Mouse (Mus musculus): Measurements from ENCODE around the gene Gm17617. TPM values are rescaled to one million over a fixed set of nuclear protein-coding genes. Genes with fewer than 3 reads are reported as not detected.
A peak's percentile ranks its signal among the peaks of the same experiment; 100 is the strongest.

Gene Gm17617
- total and polyA plus RNA-seq, 3 experiments, result not detected

DNA sequence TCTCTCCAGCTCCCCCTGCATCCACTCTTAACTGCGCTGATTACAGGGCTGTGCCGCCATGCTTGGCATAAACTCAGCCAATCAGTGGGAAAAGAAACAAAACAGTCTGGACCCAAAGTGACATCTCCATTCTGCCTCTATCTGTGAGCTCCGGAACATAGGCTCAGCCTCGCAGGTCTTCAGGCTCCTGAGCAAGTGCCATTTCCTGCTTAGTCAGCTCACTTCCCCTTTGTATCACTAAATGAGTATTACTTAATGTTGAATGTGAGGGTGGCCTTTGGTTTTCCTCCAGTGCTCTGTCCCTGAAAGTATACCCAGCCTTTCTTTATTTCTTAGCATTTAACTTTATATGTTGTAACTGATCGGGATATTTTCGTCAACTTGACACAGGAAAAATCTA lies 8.4 kb downstream of the Gm17617 start:
- TF ChIP-seq MAZ (IDR thresholded peaks at IDR 0.05; ENCODE audit: low read depth, low read length) (no peak), BHLHE40 (IDR thresholded peaks at IDR 0.05; ENCODE audit: borderline replicate concordance, low read depth, low read length) (no peak), ZKSCAN1 (IDR thresholded peaks at IDR 0.05; ENCODE audit: low read depth, low read length) (no peak), TCF12 (IDR thresholded peaks at IDR 0.05; ENCODE audit: low read depth, low read length) (no peak), ZC3H11A (IDR thresholded peaks at IDR 0.05; ENCODE audit: low read depth, low read length) (no peak), CTCF (IDR thresholded peaks at IDR 0.05 in 2 of 3, conservative IDR thresholded peaks at IDR 0.05 in 1 of 3; ENCODE audit: control insufficient read depth in 1 of 3, insufficient read depth in 1 of 3, low read depth in 2 of 3, low read length in 3 of 3, poor library complexity in 1 of 3, severe bottlenecking in 1 of 3) (no peak), JUND (IDR thresholded peaks at IDR 0.05; ENCODE audit: low read depth, low read length) (no peak), TBP (IDR thresholded peaks at IDR 0.05; ENCODE audit: low read depth, low read length) (no peak), POLR2AphosphoS5 (IDR thresholded peaks at IDR 0.05; ENCODE audit: borderline replicate concordance, low read depth, low read length) (no peak), GATA1 (IDR thresholded peaks at IDR 0.05; ENCODE audit: low read depth, low read length) (no peak), GABPA (IDR thresholded peaks at IDR 0.05; ENCODE audit: low read depth, low read length) (no peak), NRF1 (IDR thresholded peaks at IDR 0.05; ENCODE audit: insufficient read depth, low read depth, low read length, poor library complexity, severe bottlenecking) (no peak)
- peak; percentile 39 for DNase-seq (ENCODE audit: low read depth, low spot score)

DNA sequence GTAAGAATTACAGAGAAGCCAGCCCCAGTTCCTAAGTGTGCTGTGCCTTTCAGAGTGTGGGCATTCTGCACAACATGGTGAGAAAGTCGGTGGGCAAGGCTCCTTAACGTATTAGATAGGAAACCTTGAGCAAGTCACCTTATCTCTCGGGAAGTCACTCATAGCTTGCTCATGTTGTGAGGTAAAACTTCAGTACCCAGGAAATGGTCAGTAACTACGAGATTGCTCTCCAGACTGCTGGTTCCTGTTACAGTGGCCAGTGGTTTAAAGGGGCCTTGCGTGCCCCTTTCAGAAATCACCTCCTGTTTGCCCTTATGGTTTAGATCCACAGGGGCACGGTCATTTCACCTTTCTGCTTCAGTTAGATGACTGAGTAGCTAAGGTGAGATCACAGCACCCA lies 19.0 kb downstream of the Gm17617 start:
- no peak overlapping the region for H3K27ac ChIP-seq (ENCODE audit: control insufficient read depth, low read depth, low read length)
- H3K79me2 ChIP-seq (ENCODE audit: control insufficient read depth, insufficient read depth, low read length, poor library complexity), result peaks cover 2% of the 10 kb centered on the region; the same call in 1 of the 2 replicates
- no peak for DNase-seq (ENCODE audit: low read depth, low spot score)
- peaks cover 0 to 7% of the 10 kb centered on the region in 2 experiments; a peak in 2 of 4 replicates for H3K36me3 ChIP-seq (ENCODE audit: control insufficient read depth in 1 of 2, insufficient read depth in 2 of 2, low read length in 2 of 2)
- H3K4me3 ChIP-seq (ENCODE audit: control insufficient read depth in 1 of 2, insufficient read depth in 1 of 2, low read depth in 2 of 2, low read length in 2 of 2), result no peak overlapping the region
- no peaks in the 10 kb centered on the region for H3K27me3 ChIP-seq (ENCODE audit: control insufficient read depth in 1 of 2, insufficient read depth in 2 of 2, low read length in 2 of 2)
- no peak for TF ChIP-seq USF1 (IDR thresholded peaks at IDR 0.05; ENCODE audit: low read depth, low read length)
- no peak for TF ChIP-seq ELF1 (IDR thresholded peaks at IDR 0.05; ENCODE audit: low read depth, low read length)
- no peak for TF ChIP-seq CHD1 (IDR thresholded peaks at IDR 0.05; ENCODE audit: low read depth, low read length)
- no peak for TF ChIP-seq POLR2AphosphoS5 (IDR thresholded peaks at IDR 0.05; ENCODE audit: borderline replicate concordance, low read depth, low read length)
- no peak for TF ChIP-seq MAZ (IDR thresholded peaks at IDR 0.05; ENCODE audit: low read depth, low read length)
- TF ChIP-seq E2F4 (IDR thresholded peaks at IDR 0.05; ENCODE audit: borderline replicate concordance, low read depth, low read length), result no peak
- TF ChIP-seq SIN3A (IDR thresholded peaks at IDR 0.05; ENCODE audit: low read length), result no peak
- no peak for TF ChIP-seq MXI1 (IDR thresholded peaks at IDR 0.05; ENCODE audit: low read depth, low read length)
- TF ChIP-seq EP300 (IDR thresholded peaks at IDR 0.05; ENCODE audit: low read depth in 1 of 2, low read length in 2 of 2), result no peak
- TF ChIP-seq ETS1 (IDR thresholded peaks at IDR 0.05; ENCODE audit: low read depth, low read length), result no peak
- no peaks in the 10 kb centered on the region for H3K9me3 ChIP-seq (replicated peaks; ENCODE audit: insufficient read depth, low read length)
- no peaks in the 10 kb centered on the region for H3K4me1 ChIP-seq (ENCODE audit: control insufficient read depth in 1 of 2, insufficient read depth in 2 of 2, low read length in 2 of 2)
- no peak overlapping the region for H3K9ac ChIP-seq (ENCODE audit: control insufficient read depth, low read depth, low read length, poor library complexity, severe bottlenecking)

More for the DNA sequence above, 8.4 kb downstream of the Gm17617 start:
- no peak overlapping the region for H3K27ac ChIP-seq (ENCODE audit: control insufficient read depth, low read depth, low read length)
- peaks cover 0 to 16% of the 10 kb centered on the region in 2 experiments; a peak in 3 of 4 replicates for H3K36me3 ChIP-seq (ENCODE audit: control insufficient read depth in 1 of 2, insufficient read depth in 2 of 2, low read length in 2 of 2)
- no peak overlapping the region for H3K9ac ChIP-seq (ENCODE audit: control insufficient read depth, low read depth, low read length, poor library complexity, severe bottlenecking)
- no peaks in the 10 kb centered on the region for H3K9me3 ChIP-seq (replicated peaks; ENCODE audit: insufficient read depth, low read length)
- H3K4me3 ChIP-seq (ENCODE audit: control insufficient read depth in 1 of 2, insufficient read depth in 1 of 2, low read depth in 2 of 2, low read length in 2 of 2), result no peak overlapping the region
- no peaks in the 10 kb centered on the region for H3K4me1 ChIP-seq (ENCODE audit: control insufficient read depth in 1 of 2, insufficient read depth in 2 of 2, low read length in 2 of 2)
- H3K79me2 ChIP-seq (ENCODE audit: control insufficient read depth, insufficient read depth, low read length, poor library complexity), result no peaks in the 10 kb centered on the region
- no peaks in the 10 kb centered on the region for H3K27me3 ChIP-seq (ENCODE audit: control insufficient read depth in 1 of 2, insufficient read depth in 2 of 2, low read length in 2 of 2)
